18 mouse cellular contexts compared by ENCODE assay signal in the genomic region with DNA sequence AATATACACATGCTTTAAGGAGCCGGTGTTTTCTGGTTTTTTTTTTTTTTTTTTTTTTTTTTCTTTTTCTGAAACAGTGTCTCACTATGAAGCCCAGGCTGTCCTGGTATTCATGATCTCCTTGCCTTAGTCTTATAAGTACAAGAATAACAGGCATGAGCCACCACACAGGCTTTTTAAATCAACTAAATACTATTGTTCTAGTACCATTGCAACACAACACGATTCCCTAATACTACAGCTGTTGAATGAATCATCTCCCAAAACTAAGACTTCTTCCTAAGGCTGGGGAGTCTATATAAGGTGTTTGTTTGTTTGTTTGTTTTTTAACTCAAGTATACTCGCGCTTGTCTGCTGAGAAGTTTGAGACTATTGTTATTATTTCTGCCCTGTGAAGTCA.
A peak's percentile ranks its signal among the peaks of the same experiment; 100 is the strongest.
DNase-seq lines count a peak whose midpoint lies in the region; ATAC-seq and TF ChIP-seq lines count a peak whose summit lies in the region.
"Had no signal": no experiment of that assay in that cellular context is flagged by ENCODE, and none has a peak within 500 bp of the region (broad histone marks: within the 10 kb centered on the region; RNA-seq: fewer than 3 reads in every experiment).

No protein-coding gene starts in this region.

- no peaks in the 10 kb centered on the region for H3K27me3 ChIP-seq in lung, postnatal 0 days (replicated peaks; ENCODE audit: insufficient read depth, low read length)
- H3K27me3 ChIP-seq: CH12.LX, Patski had no signal

- no peaks in the 10 kb centered on the region for H3K9me3 ChIP-seq in lung, postnatal 0 days (ENCODE audit: low read length)
- H3K9me3 ChIP-seq: G1E had no signal

- no peak overlapping the region for H3K4me3 ChIP-seq in lung, postnatal 0 days (ENCODE audit: low read depth, low read length)

- H3K4me2 ChIP-seq in lung, postnatal 0 days (replicated peaks; ENCODE audit: low read depth, low read length), result no peak overlapping the region

- ATAC-seq in lung, postnatal 0 days, result peak; percentile 53
- ATAC-seq: activated CD4-positive, CD25-positive, alpha-beta regulatory T cell, adult 4 months; CD4-positive, CD25-positive, alpha-beta regulatory T cell, adult 4 months; Patski had no signal

- no peak for TF ChIP-seq EP300 in lung, postnatal 0 days (IDR thresholded peaks at IDR 0.05)

- WGBS in lung, postnatal 0 days, result 76% methylated on average over 4 of the region's 4 CpGs

- H3K36me3 ChIP-seq in lung, postnatal 0 days (ENCODE audit: insufficient read depth, low read length), result no peaks in the 10 kb centered on the region

- no peaks in the 10 kb centered on the region for H3K4me1 ChIP-seq in lung, postnatal 0 days (ENCODE audit: insufficient read depth, low read depth, low read length)

- H3K27ac ChIP-seq in lung, postnatal 0 days (ENCODE audit: low read length), result no peak overlapping the region

- peak; percentile 63 for DNase-seq in lung, postnatal 0 days (ENCODE audit: low spot score)
- no peak for DNase-seq in lung, adult 18-20 months
- DNase-seq: adrenal gland, adult 2 months; adrenal gland, adult 8-10 months; adrenal gland, postnatal 10 days; adrenal gland, postnatal 14 days; adrenal gland, postnatal 25 days; adrenal gland, postnatal 36 days; B cell, adult 2 months; cerebellum, adult 11 months; cerebellum, adult 11-12 months; cerebellum, adult 18-20 months; cerebellum, adult 2 months had no signal

- TF ChIP-seq CTCF in lung, postnatal 0 days (IDR thresholded peaks at IDR 0.05), result no peak

- H3K9ac ChIP-seq in lung, postnatal 0 days (replicated peaks; ENCODE audit: low read depth), result no peak overlapping the region
